Mouse (Mus musculus) CH12.LX (cell line): Measurements from ENCODE around the gene Lcn9.
"Not testable (repeated sequence)": the region's sequence is repeated elsewhere in the genome, so short reads cannot be mapped to it uniquely, and the experiment has no call there.

Source experiments
- CTCF ChIP-seq, 2 experiments: IDR thresholded peaks in 1 of 2; conservative IDR thresholded peaks in 1 of 2; 2 replicates each; pipeline ENCODE4 v1.5.1; 2011 to 2012; ENCODE audit warnings: low read depth in 2 of 2, low read length in 2 of 2, improper control_type of control experiment in 1 of 2, inconsistent platforms in 1 of 2, mild to moderate bottlenecking in 1 of 2, moderate library complexity in 1 of 2
- MAX ChIP-seq: IDR thresholded peaks from 2 replicates; pipeline ENCODE4 v1.6.1; 2011; ENCODE audit warnings: low read length, improper control_type of control experiment
- USF1 ChIP-seq: IDR thresholded peaks from 2 replicates; pipeline ENCODE4 v1.6.1; 2014; ENCODE audit warnings: low read depth, mild to moderate bottlenecking, inconsistent platforms, low read length, improper control_type of control experiment
- ZMIZ1 ChIP-seq: IDR thresholded peaks from 2 replicates; pipeline ENCODE4 v1.6.1; 2012; ENCODE audit warnings: low read depth, mild to moderate bottlenecking, inconsistent platforms, low read length, improper control_type of control experiment

DNA sequence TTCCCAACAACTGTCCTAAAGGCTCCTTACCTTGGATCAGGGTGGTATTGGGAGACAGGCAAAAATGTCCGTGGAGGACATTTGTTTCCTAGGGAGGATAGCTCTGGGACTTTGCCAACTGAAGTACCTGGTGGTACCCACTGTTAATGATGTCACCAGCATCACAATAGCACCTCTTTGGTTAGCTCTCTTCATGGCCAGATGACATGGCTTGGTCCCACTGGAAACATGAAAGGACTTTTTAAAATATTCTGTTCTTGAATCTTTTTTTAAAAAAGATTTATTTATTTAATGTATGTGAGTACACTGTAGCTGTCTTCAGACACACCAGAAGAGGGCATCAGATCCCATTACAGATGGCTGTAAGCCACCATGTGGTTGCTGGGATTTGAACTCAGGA is 7.2 kb upstream of the Lcn9 start, which contains the start of gene Glt6d1:
- TF ChIP-seq CTCF (conservative IDR thresholded peaks at IDR 0.05 in 1 of 2, IDR thresholded peaks at IDR 0.05 in 1 of 2; ENCODE audit: low read depth in 2 of 2, low read length in 2 of 2); USF1; ZMIZ1; MAX: not testable (repeated sequence)
